Mouse (Mus musculus) bone marrow, adult 2 months (tissue): ENCODE results near the gene Bcl6.

Experiments used
- CTCF ChIP-seq: fragments of 200-500 bp; IDR thresholded peaks from 2 replicates; pipeline ENCODE4 v1.5.1; 2011; ENCODE audit warnings: low read length, control low read depth; ENCODE audit not compliant: control insufficient read depth, insufficient read depth
- POLR2A ChIP-seq: fragments of 200-500 bp; IDR thresholded peaks from 2 replicates; pipeline ENCODE4 v1.6.1; 2011; ENCODE audit warnings: low read depth, mild to moderate bottlenecking, control low read depth, low read length, borderline replicate concordance; ENCODE audit not compliant: control insufficient read depth

- TF ChIP-seq POLR2A (no peak), CTCF (no peak)
Measured at GRCm38 (mm10) chr16:24029965-24030672, 41.5 kb upstream of the Bcl6 start.
